Mouse (Mus musculus) liver, postnatal 0 days (tissue): ENCODE data around the gene Igfn1.

Experiments used
- CTCF ChIP-seq: sonication (generic); IDR thresholded peaks from 2 replicates; pipeline ENCODE4 v1.5.1; 2016; ENCODE audit warnings: antibody characterized with exemption, low read depth
- EP300 ChIP-seq: IDR thresholded peaks from 2 replicates; pipeline ENCODE4 v1.6.1; 2016; ENCODE audit warnings: antibody characterized with exemption, low read depth, mild to moderate bottlenecking

DNA sequence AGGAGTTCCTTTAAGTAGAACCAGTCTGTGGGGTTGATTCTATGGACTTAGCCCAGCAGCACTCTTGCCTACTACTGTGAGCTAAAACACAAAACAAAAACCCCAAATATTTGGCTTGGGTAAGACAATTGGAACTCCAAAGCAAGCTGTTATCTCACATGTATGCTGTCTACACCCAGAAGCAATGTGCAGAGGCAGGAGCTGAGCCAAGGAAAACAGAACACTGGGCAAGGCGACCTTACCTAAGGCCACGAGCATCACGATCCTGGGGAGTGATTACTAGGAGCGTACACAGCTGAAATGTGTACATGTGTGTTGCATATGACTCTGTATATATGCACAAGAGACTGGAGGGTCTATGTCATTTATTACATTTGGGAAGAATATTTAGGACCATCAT is 7.4 kb upstream of the Igfn1 start:
- TF ChIP-seq CTCF (no peak), EP300 (no peak)
